Mouse (Mus musculus) ES-CJ7 (cell line): ENCODE measurements at regions not wholly inside any gene's neighbourhood (a gene's known extent, or its start where the extent isn't known, plus 50 kb on each side); places are given as distances from the start of the nearest gene placed in this dataset.
A peak's percentile ranks its signal among the peaks of the same experiment; 100 is the strongest.

Experiments used
- DNase-seq: peaks from one replicate; pipeline ENCODE4 v3.0.0; 2011; ENCODE audit warnings: low read depth, low spot score

DNA sequence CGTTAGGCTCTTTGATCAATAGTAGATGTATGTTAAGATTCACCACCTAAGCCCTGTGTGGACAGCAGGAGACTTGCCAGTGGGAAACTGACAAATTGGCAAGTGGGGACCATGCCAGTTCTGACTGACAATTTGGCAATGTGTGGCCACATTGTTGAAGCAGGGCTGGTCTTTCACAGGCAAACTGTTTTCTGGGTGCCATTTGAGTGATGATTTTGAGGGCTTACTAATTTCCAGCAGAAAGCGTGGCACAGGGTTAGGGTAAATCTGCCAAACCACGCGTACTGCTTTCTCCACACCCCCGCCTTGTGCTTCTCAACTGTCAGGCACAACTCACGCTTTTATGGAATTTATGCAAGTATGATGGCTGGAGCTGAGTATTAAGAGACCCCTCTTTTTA, 91.2 kb upstream of the Trpm3 start:
- DNase-seq = no peak

DNA sequence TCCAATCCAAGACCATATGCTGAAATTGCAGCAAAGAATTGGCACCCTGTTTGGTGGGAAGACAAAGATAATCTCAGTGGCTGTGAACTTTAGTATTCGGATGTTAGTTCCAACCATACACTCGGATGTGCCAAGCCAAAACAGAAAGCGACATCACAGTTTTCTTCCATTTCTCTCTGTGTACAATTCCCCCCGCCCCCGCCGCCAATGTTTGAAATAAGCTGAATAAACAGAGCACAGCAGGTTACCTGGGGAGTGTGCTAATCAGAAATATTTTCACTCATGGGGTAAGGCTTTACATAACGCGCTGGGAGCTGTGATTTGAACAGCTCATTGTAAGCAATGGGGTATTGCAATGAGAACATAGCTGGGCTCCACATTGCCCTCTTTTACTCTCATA, 72.5 kb upstream of the Trpm3 start:
- DNase-seq = no peak

DNA sequence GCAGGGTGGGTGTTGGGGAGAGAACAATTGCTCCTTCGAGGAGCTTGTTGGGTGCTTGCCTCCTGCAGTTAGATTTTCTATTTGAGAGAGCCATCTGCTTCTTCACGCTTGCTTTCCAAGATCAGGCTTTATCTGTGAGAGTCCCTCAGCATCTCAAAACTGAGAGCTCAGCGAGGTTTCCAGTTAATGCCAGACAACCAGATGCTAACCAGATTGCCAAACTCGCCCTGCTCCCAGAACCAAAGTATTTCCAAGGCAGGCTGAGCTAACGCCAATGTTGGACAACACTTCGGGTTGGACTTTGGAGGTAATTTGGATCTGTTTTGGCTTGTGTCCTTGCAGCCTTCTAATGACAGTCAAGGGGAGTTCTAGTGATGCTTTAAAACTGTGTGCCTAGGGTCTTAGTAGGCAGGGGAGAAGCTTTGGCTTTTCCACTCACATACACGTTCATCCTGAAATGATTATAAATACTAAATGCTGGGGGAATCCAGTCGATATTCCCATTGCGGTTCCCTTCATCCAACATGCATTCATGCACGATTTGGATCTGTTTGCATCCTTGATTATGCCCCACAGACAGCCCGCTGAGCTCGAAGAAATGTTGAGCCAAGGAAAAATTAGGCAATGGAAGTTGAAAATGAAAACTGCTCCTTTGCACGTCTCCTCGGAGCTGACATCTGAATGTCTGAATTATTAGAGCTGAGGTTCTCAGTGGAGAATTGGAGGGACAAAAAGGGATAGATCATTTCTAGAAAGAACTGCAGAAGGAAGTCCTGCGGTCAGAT, 68.4 kb upstream of the Trpm3 start:
- DNase-seq = no peak

DNA sequence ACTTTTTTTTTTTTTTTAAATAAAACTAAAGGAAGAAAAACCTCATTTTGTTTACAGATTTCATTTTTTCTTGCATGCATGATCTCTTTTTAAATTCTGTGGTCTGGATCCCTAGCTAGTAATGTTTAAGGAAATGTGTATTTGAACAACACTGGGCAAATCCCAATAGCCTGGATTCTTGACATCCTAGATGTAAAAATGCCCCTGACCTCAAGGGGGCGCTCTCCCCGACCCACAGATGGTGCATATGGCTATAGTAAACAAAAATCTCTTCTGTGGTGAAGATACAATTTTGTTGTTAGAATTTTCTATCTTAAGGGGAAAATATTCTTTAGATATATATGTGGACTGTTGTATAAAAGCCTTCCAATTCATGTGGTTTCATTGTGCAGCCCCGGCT, 67.1 kb upstream of the Trpm3 start:
- DNase-seq = peak; percentile 11

DNA sequence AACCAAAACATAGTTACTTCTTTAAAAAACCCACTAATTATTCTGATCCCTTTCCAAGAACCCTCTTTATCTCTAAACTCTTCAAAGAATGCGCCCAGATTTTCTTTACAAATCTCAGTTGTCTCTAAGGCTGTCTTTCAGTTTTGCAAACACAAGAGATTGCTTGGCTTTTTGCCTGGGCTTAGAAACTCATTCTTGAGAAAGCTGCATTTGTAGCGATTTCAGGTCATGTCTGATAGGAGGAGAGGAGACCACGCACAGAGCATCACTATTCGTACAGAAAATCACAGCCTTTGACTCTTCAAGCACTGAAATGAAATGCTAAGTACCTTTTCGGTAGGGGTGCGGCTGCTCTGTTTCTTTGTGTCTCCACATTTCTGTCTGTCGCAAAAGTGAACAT, 64.8 kb upstream of the Trpm3 start:
- DNase-seq = no peak

DNA sequence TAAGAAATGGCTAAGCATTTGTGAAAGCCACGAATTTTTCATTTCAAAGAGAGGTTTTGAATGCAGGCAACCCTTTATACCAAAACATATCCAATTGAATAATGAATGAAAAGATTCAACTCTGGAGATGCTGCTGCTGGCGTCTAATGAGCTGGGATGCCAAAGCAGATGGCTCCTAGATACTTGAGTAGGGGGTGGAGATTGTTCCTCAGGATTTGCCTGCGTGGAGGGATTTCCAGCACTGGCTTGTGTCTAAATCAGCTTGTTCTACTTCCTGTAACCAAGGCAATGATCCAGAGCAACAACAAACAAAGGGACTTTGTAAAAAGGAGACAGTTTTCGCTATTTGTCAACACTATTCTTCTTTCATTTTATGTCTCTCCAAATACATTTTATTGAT, 57.4 kb upstream of the Trpm3 start:
- no peak for DNase-seq
